Mouse (Mus musculus) E14TG2a.4 (cell line): ENCODE measurements at regions not wholly inside any gene's neighbourhood (a gene's known extent, or its start where the extent isn't known, plus 50 kb on each side); places are given as distances from the start of the nearest gene placed in this dataset.

Experiments used
- CTCF ChIP-seq: conservative IDR thresholded peaks from 2 replicates; pipeline ENCODE4 v1.5.1; 2014; ENCODE audit warnings: low read length
- POU5F1 ChIP-seq: IDR thresholded peaks from 2 replicates; pipeline ENCODE4 v1.6.1; 2014; ENCODE audit warnings: low read length, borderline replicate concordance

DNA sequence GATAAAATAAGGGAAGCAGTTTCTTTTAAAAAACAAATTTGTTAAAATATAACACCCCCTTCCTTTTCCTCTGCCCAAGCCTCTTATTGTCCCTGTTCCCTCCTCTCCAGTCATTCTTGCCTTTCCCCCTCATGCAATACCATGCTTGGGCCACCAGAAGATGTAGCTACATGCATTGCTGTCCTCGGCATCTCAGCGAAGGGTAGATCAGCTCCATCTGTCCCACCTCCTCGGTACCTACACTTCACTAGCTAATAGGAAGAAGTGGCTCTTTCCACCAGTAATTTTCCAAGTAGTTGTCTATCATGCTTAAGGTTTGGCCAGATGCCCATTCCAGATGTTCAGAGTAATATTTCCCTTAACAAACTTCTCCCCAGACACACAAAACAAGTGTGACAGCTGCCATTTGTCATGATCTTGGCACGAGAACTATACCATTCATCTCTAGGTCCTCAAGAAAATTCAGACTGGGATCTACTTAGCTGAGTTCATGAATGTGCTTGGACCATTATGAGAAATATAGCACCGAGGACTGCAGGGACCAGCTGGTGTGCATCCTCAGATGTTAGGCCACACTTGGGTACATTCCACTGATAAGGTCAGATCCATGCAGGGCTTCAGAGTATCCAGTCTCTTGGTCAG is 198.7 kb upstream of the Tnp1 start:
- TF ChIP-seq CTCF (no peak), POU5F1 (no peak)
